Mouse (Mus musculus): ENCODE results near the gene Srgap2.

DNA sequence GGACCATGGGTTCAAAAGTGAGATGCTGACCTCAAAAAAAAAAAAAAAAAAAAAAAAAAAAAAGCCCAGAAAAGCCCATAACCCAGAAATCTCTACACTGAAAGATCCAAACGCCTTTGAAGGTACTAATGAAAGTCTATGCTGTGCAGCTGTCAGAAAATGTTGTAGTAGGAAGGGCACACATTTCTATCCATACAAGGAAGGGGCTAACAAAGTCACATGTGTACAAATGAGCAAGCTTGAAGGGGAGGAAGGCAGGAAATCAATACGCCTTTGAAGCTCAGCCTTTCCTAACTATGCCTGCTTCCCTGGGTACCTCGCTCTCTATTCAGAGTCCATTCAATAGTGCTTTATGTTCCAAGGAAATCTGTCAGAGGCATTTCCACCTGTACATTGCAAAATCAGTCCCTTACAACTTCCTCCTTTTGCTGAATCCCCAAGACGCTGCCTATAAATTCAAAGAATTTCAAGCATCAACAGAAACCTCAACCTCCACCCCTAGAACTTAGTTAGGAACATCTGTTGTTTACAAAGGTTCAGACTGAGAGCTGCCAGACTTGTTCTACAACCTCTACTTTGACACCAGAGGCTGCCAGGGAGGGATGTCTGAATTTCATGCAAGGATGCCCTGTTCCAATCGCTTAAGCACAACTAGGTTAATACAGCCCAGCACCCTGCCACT lies 99.9 kb downstream of the Srgap2 start:
- TF ChIP-seq EP300 (IDR thresholded peaks at IDR 0.05; ENCODE audit: low read depth), result no peak
- TF ChIP-seq CTCF (IDR thresholded peaks at IDR 0.05; ENCODE audit: low read depth), result no peak
